Mouse (Mus musculus) neural tube, postnatal 0 days (tissue): Measurements from ENCODE around the gene Eprs. TPM values are rescaled to one million over a fixed set of nuclear protein-coding genes. Genes with fewer than 3 reads are reported as not detected.

Experiments used
- microRNA counts: library from miRNA; unstranded; fragments of <30 nt; microRNA quantifications from one replicate; lab custom pipeline; 2015
- microRNA-seq: library from miRNA; unstranded; fragments of <30 nt; microRNA quantifications from one replicate; pipeline ENCODE4, GENCODE M21; 2016
- polyA plus RNA-seq: library from polyadenylated mRNA; unstranded; fragments of >200 nt; fragmentation: Nextera tagmentation; extraction: Ambion mirVana; gene quantifications from 2 replicates; pipeline ENCODE4 v1.2.1, GENCODE M21; 2015

The Eprs gene
- polyA plus RNA-seq = 114 and 134 TPM in 2 replicates

DNA sequence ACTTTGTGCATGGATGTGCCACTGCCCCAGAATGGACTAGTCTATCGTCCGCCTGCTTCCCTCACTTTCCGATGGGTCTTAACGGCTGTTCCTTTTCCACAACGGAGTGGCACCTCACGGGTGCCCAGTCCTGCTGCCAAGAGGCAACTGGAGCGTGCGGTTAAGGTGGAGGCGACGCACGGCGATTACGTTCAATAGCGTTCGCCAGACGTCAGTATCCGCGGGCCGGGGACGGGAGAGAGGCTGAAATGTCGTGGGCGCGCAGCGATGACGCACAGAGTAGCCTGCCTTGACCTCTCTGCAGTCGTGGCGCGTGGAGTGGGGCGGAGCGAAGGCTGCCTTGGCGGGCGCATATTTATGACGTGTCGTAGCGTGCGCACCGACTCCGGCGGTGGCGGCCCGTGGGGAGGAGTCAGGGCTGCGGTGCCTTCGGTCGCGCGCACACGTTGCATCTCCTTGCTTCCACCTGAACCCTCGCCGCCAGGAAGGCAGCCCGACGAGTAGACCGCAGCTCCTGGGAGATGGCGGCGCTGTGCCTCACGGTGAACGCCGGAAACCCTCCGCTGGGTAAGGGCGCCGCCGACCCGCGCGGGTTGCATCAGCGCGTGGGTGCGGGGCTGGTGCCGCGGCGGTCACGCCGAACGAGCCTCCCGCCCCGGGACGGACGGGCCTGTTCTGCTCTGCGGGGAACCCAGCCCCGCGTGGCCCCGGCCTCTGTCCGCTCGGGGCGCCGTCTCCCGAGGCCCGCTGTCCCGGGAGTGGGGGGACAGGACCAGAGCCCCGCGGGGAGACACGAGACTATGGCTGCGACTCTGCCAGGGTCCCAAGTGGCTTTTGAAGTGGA is at the start of gene Eprs:
Gene Eprs (plus strand): TSS at position 368 of the 844 bp plus-strand sequence.

DNA sequence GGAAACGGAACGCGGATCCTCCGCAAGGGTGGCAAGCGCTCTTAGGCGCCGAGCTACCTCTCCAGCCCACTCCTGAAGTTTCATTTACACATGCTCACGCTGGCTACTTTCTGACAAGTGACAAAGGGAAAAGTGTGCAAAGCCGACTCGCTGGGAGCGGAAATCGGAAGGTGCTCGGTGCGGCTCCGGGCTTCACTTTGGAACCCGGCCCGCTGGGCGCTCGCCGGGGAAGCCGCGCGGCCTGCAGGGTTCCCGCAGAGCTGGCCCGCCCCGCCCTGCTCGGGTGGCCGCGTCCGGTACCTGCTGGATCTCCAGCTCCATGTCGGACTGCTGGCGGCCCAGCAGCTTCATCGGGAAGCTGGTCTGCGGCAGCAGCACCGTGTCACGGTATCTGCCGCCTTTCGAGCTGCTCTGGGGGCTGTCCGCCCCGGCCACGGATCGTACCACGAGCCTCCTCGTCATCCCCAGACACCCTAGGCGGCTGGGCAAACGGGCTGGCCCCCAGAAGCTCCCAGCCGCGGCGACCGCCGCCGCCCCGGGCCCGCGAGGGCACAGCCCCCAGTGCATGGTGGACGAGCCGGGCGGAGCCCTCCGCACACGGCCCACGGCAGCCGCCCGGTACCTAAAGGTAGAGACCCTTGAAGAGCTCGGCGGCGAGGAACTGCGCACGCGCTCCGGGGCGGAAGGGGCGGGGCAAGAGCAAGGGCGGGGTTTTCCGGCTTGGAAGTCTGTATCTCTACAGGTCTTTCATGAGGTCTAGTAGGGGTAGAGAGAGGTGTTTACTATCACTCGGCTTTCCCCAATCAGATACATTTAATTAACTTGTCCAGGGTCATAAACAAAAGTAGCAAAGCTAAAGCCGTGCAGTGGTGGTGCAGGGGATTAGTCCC is 33.9 kb upstream of the Eprs start, which contains the start of gene Iars2:
Gene Iars2 (minus strand): TSS at position 676 of the 890 bp plus-strand sequence.

DNA sequence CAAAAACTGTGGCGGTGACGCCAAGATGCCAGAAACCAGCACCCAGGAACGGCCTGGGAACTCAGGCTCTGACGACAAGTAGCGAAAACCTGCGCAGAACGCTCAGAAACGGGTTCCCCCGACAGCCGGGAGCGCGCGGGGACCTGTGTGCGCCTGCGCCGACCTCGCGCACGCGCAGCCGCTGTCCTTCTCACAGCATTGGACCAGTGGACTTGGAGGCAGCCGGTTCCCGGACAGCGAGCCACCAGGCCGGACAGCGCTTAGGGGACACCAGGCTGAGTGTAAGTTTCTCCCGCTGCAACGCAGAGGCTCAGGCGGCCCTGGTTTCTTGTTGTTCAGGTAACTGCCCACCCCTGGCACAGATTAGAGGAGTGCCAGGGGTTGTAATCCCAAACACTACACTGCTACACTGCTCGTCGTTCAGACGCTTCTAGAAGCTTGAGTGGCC is 30.8 kb upstream of the Eprs start, which contains the start of gene Bpnt1:
Gene Bpnt1 (plus strand): TSS at position 167 of the 448 bp plus-strand sequence.

DNA sequence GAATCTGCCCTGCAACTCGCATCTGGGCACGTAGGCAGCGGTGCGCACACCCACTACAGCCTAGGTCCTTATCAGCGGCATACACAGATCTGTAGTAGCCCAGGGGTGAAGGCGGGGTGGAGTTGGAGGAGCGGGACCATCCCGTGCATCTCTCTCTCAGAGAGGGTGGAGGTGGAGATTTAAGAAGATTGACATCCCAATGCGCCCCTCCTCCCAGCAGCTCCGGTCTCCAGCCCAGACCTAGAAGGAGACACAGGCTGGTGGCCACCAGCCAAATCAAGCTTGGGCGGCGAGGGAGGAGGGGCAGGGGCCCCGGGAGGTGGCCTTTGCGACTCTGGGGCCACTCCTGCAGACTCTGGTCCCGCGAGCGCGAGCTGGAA is 91.7 kb downstream of the Eprs start, which contains the start of gene Slc30a10:
Gene Slc30a10 (plus strand): TSS at position 274 of the 380 bp plus-strand sequence.

MicroRNAs encoded within 50 kb of the gene (microRNA counts, 519-probe panel; counts per million panel counts)
- 3,900 counts per million, percentile 31 among the panel's probes with 10 or more counts for microRNA mmu-miR-194 (lab: Ali Mortazavi, UCI)

Small RNA genes lying within 50 kb of the gene (microRNA-seq; reads per million reads assigned to microRNA genes)
- gene Mir194-1 = not detected
- not detected for gene Mir215

Other genes with a start within 250 kb of the Eprs start
- 21.6 and 23.7 TPM in 2 replicates for gene Rab3gap2, start 158.9 kb upstream of the Eprs start, polyA plus RNA-seq
- gene Iars2, start 33.6 kb upstream of the Eprs start, polyA plus RNA-seq = 19.0 and 20.3 TPM in 2 replicates
- 83.6 and 84.4 TPM in 2 replicates for gene Bpnt1, start 30.9 kb upstream of the Eprs start, polyA plus RNA-seq
- gene Slc30a10, start 91.8 kb downstream of the Eprs start, polyA plus RNA-seq = 6.4 and 7.1 TPM in 2 replicates